Mouse (Mus musculus): ENCODE measurements around the gene Tm9sf4. TPM values are rescaled to one million over a fixed set of nuclear protein-coding genes. Genes with fewer than 3 reads are reported as not detected.

Gene Tm9sf4
- polyA plus RNA-seq, 1 experiment from 2014 or later, result 244 TPM

GRCm38 (mm10) chr2:153239860-153240480, 78.9 kb downstream of the Tm9sf4 start:
- Histone ChIP-seq H3K4me3 (ENCODE audit: inconsistent target) (peak overlapping the region; percentile 93), H3K79me2 (ENCODE audit: inconsistent target) (peaks cover 74% of the 10 kb centered on the region), H3K27ac (peak overlapping the region; percentile 92), H3K36me3 (ENCODE audit: inconsistent target) (peaks cover 16% of the 10 kb centered on the region)
- 22% methylated on average over 20 of the region's 22 CpGs for WGBS (ENCODE audit: missing documents)

- H3K4me3 ChIP-seq (ENCODE audit: inconsistent target), result peak overlapping the region; percentile 93
- WGBS (ENCODE audit: missing documents), result under 1% methylated on average over 29 of the region's 33 CpGs
Measured at GRCm38 (mm10) chr2:153240701-153241235, 79.7 kb downstream of the Tm9sf4 start.

GRCm38 (mm10) chr2:153241250-153242014, 80.3 kb downstream of the Tm9sf4 start, which contains the start of the genes Plagl2 and Pofut1:
TSS of gene Plagl2 (minus strand) at chr2:153241426.
TSS of gene Pofut1 (plus strand) at chr2:153241533.
- 0 out of 2 replicates have a peak, but pooled peaks cover under 1% of the 10 kb centered on the region for H3K36me3 ChIP-seq (ENCODE audit: inconsistent target)
- H3K27ac ChIP-seq, result peak within 1 kb of the TSS; percentile 92
- WGBS (ENCODE audit: missing documents), result under 1% methylated on average over 54 of the region's 72 CpGs

More at GRCm38 (mm10) chr2:153240701-153241235, 79.7 kb downstream of the Tm9sf4 start:
- H3K79me2 ChIP-seq (ENCODE audit: inconsistent target), result peaks cover 66% of the 10 kb centered on the region
- peaks cover 8% of the 10 kb centered on the region for H3K36me3 ChIP-seq (ENCODE audit: inconsistent target)
- peak overlapping the region; percentile 92 for H3K27ac ChIP-seq

GRCm38 (mm10) chr2:153242156-153242555, 81.1 kb downstream of the Tm9sf4 start:
- H3K4me3 ChIP-seq (ENCODE audit: inconsistent target), result peak overlapping the region; percentile 60
- WGBS (ENCODE audit: missing documents), result 73% methylated on average over 6 of the region's 6 CpGs
- H3K36me3 ChIP-seq (ENCODE audit: inconsistent target), result no peaks in the 10 kb centered on the region
- peaks cover 52% of the 10 kb centered on the region for H3K79me2 ChIP-seq (ENCODE audit: inconsistent target)
- H3K27ac ChIP-seq, result peak overlapping the region; percentile 78

More at GRCm38 (mm10) chr2:153241250-153242014, 80.3 kb downstream of the Tm9sf4 start, which contains the start of the genes Plagl2 and Pofut1:
- peak within 1 kb of the TSS; percentile 93 for H3K4me3 ChIP-seq (ENCODE audit: inconsistent target)
- peaks cover 60% of the 10 kb centered on the region for H3K79me2 ChIP-seq (ENCODE audit: inconsistent target)

GRCm38 (mm10) chr2:153249751-153250150, 88.6 kb downstream of the Tm9sf4 start:
- no peak overlapping the region for H3K27ac ChIP-seq
- 26% methylated on average over 4 of the region's 5 CpGs for WGBS (ENCODE audit: missing documents)
- H3K36me3 ChIP-seq (ENCODE audit: inconsistent target), result peaks cover 6% of the 10 kb centered on the region
- H3K79me2 ChIP-seq (ENCODE audit: inconsistent target), result no peaks in the 10 kb centered on the region
- no peak overlapping the region for H3K4me3 ChIP-seq (ENCODE audit: inconsistent target)

- Histone ChIP-seq H3K79me2 (ENCODE audit: inconsistent target) (no peaks in the 10 kb centered on the region), H3K4me3 (ENCODE audit: inconsistent target) (no peak overlapping the region), H3K27ac (no peak overlapping the region), H3K36me3 (ENCODE audit: inconsistent target) (peaks cover 10% of the 10 kb centered on the region)
- 95% methylated on average over 2 of the region's 2 CpGs for WGBS (ENCODE audit: missing documents)
Measured at GRCm38 (mm10) chr2:153256604-153257003, 95.5 kb downstream of the Tm9sf4 start.

GRCm38 (mm10) chr2:153259030-153259863, 98.1 kb downstream of the Tm9sf4 start:
- 21% methylated on average over 12 of the region's 12 CpGs for WGBS (ENCODE audit: missing documents)

More at GRCm38 (mm10) chr2:153259030-153259863, 98.1 kb downstream of the Tm9sf4 start:
- Histone ChIP-seq H3K27ac (peak overlapping the region; percentile 43), H3K4me3 (ENCODE audit: inconsistent target) (no peak overlapping the region), H3K79me2 (ENCODE audit: inconsistent target) (no peaks in the 10 kb centered on the region), H3K36me3 (ENCODE audit: inconsistent target) (peaks cover 13% of the 10 kb centered on the region; the same call in 1 of the 2 replicates)

Other genes starting within 250 kb of the Tm9sf4 start
- gene Mylk2, start 250.0 kb upstream of the Tm9sf4 start, polyA plus RNA-seq (2018), result not detected in 3 replicates
- gene Foxs1, start 228.1 kb upstream of the Tm9sf4 start, polyA plus RNA-seq (2018), result not detected in 3 replicates
- gene Dusp15, start 209.6 kb upstream of the Tm9sf4 start, polyA plus RNA-seq (2018), result not detected in 3 replicates
- not detected in 3 replicates for gene Ttll9, start 198.8 kb upstream of the Tm9sf4 start, polyA plus RNA-seq (2018)
- 63.1 to 112 TPM (median 75.8 TPM) in 3 replicates for gene Pdrg1, start 145.9 kb upstream of the Tm9sf4 start, polyA plus RNA-seq (2018)
- gene Xkr7, start 129.5 kb upstream of the Tm9sf4 start, polyA plus RNA-seq (2018), result not detected in 3 replicates
- not detected in 3 replicates for gene Ccm2l, start 95.3 kb upstream of the Tm9sf4 start, polyA plus RNA-seq (2018)
- 79.1 to 116 TPM (median 113 TPM) in 3 replicates for gene Hck, start 52.8 kb upstream of the Tm9sf4 start, polyA plus RNA-seq (2018)
- 3.4 to 5.4 TPM (median 4.4 TPM) in 3 replicates for gene Tspyl3, start 64.1 kb downstream of the Tm9sf4 start, polyA plus RNA-seq (2018)
- gene Plagl2, start 80.1 kb downstream of the Tm9sf4 start, polyA plus RNA-seq (2018), result 26.7 to 29.5 TPM (median 28.6 TPM) in 3 replicates
- 10.7 to 19.5 TPM (median 16.7 TPM) in 3 replicates for gene Pofut1, start 80.2 kb downstream of the Tm9sf4 start, polyA plus RNA-seq (2018)
- gene Kif3b, start 130.1 kb downstream of the Tm9sf4 start, polyA plus RNA-seq (2018), result 28.0 to 32.8 TPM (median 28.4 TPM) in 3 replicates
- 14.5 to 22.9 TPM (median 17.8 TPM) in 3 replicates for gene Asxl1, start 184.5 kb downstream of the Tm9sf4 start, polyA plus RNA-seq (2018)